Mouse (Mus musculus) small intestine, adult 2 months (tissue): ENCODE results near the gene Ep300. TPM values are rescaled to one million over a fixed set of nuclear protein-coding genes. Genes with fewer than 3 reads are reported as not detected.

ENCODE experiments used
- H3K27ac ChIP-seq: fragments of 200-500 bp; 2 replicates; pipeline ENCODE4 v1.5.1; 2012; ENCODE audit warnings: low read depth, low read length, control low read depth, inconsistent platforms; ENCODE audit not compliant: insufficient read depth
- H3K27me3 ChIP-seq: fragments of 200-500 bp; 2 replicates; pipeline ENCODE4 v1.6.1; 2012; ENCODE audit warnings: mild to moderate bottlenecking, moderate library complexity, low read length, inconsistent platforms; ENCODE audit not compliant: control insufficient read depth, insufficient read depth
- H3K36me3 ChIP-seq: fragments of 200-500 bp; 2 replicates; pipeline ENCODE4 v1.6.1; 2012; ENCODE audit warnings: mild to moderate bottlenecking, low read length, control low read depth, inconsistent platforms; ENCODE audit not compliant: control insufficient read depth, insufficient read depth
- H3K4me1 ChIP-seq: fragments of 200-500 bp; 2 replicates; pipeline ENCODE4 v1.6.1; 2012; ENCODE audit warnings: low read length, inconsistent platforms, mixed read lengths; ENCODE audit not compliant: control insufficient read depth, insufficient read depth, insufficient read length
- H3K4me3 ChIP-seq: fragments of 200-500 bp; 2 replicates; pipeline ENCODE4 v1.5.1; 2012; ENCODE audit warnings: low read depth, mild to moderate bottlenecking, control low read depth, inconsistent platforms, low read length, moderate library complexity
- CTCF ChIP-seq: fragments of 200-500 bp; IDR thresholded peaks from 2 replicates; pipeline ENCODE4 v1.5.1; 2012; ENCODE audit warnings: low read depth, mild to moderate bottlenecking, control low read depth, inconsistent platforms, low read length, moderate library complexity, mixed read lengths; ENCODE audit not compliant: insufficient replicate concordance, insufficient read length; ENCODE audit errors: extremely low read depth
- POLR2A ChIP-seq: fragments of 200-500 bp; IDR thresholded peaks from 2 replicates; pipeline ENCODE4 v1.6.1; 2012; ENCODE audit warnings: low read depth, mild to moderate bottlenecking, control low read depth, inconsistent platforms, low read length, moderate library complexity
- WGBS: fragments of 180-500 bp; shearing (Covaris S2); methylation state at CpG from one replicate; pipeline ENCODE4 v1.1.7; 2018; 5-methylcytosine and 5-hydroxymethylcytosine counted together
- polyA plus RNA-seq: library from polyadenylated mRNA; depleted of rRNA; stranded (reverse); fragments of >200 nt; gene quantifications from 2 replicates; pipeline ENCODE4 v1.2.3, GENCODE M21; 2012

Gene Ep300
- polyA plus RNA-seq, 1 experiment: 33.3 TPM

DNA sequence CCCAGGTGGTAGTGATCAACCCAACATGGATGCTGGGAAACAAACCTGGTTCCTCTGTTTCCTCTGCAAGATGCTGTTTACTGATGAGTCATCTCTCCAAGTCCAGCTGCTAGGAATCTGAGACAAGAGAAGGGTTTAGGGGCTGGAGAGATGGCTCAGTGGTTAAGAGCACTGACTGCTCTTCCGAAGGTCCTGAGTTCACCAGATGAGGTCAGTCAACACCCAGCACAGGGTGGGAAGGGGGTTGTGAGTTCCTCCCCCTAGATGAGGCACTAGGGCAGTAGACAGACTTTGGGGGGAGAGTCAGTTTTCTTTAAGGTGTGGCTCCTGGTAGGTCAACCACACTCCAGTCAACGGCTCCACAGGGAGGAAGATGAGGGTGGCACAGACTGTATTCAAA is 76.5 kb downstream of the Ep300 start:
- Histone ChIP-seq H3K4me1 (0 out of 2 replicates have a peak, but pooled peaks cover 2% of the 10 kb centered on the region), H3K27ac (no peak overlapping the region), H3K4me3 (no peak overlapping the region), H3K27me3 (no peaks in the 10 kb centered on the region), H3K36me3 (no peaks in the 10 kb centered on the region)
- TF ChIP-seq CTCF: no peak
- no peak for TF ChIP-seq POLR2A
- 78% methylated on average over 2 of the region's 2 CpGs for WGBS

GRCm38 (mm10) chr15:81663281-81663680 is 78.1 kb downstream of the Ep300 start:
- WGBS: 51% methylated on average over 10 of the region's 10 CpGs
- 0 out of 2 replicates have a peak, but pooled peaks cover 2% of the 10 kb centered on the region for H3K4me1 ChIP-seq
- H3K27me3 ChIP-seq: no peaks in the 10 kb centered on the region
- no peak for TF ChIP-seq CTCF
- no peak for TF ChIP-seq POLR2A
- H3K36me3 ChIP-seq: peaks cover 8% of the 10 kb centered on the region; the same call in 1 of the 2 replicates
- H3K27ac ChIP-seq: no peak overlapping the region
- peak overlapping the region; percentile 85 for H3K4me3 ChIP-seq

DNA sequence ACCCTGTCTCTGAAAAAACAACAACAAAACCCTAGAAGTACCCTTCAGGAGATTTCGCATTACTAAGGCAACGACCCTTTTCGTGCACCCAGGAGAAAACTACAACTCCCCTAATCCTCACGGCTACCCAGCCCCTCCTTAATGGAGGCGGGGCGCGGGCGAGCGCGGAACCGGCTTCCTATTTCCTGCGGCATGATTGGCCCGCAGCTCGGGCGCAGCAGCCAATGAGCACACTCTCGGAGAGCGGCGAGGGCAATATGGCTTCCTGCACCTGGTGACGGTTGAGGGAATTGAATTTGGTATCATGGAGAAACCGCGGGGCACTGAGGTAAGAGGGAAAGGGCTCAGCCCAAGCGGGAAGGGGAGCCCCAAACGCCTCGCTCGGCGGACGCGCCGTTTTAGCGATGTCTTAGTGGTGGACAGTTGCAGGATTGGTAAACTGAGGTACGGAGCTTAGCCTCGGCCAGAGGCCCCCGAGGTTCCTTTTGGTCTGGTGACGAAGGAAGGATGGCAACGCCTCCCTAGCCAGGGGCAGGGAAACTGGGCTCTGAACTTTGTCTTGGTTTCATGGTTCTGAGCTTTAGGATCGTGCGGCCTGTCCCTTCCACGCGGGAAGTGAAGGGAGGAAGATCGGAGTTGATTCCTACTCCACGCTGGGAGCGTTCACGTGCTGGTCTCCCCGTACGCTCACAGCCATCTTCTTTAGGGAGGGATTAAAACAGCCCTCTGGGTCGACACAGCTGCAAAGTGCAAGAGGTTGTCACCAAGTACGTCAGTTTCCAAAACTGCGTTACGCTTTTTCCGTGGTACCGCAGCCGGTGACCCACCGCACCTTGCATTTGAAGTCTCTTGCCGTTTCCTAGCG is 78.8 kb downstream of the Ep300 start, which contains the start of gene L3mbtl2:
Gene L3mbtl2, plus strand, starts transcription at position 193 of the 865 bp plus-strand sequence.
- TF ChIP-seq POLR2A (no peak), CTCF (no peak)
- H3K27ac ChIP-seq: peak within 1 kb of the TSS; percentile 8
- peak within 1 kb of the TSS; percentile 85 for H3K4me3 ChIP-seq

DNA sequence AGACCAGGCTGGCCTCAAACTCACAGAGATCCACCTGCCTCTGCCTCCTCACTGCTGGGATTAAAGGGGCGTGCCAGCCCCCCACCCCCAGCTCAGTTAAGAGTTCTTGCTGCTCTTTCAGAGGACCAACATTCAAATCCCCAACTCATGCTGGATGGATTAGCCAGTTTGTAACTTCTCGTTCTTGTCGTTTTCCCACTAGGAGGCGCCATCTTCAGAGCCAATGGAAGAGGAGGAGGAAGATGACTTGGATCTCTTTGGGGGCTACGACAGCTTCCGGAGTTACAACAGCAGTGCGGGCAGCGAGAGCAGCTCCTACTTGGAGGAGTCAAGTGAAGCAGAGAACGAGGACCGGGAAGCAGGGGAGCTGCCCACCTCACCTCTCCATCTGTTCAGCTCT is 81.8 kb downstream of the Ep300 start:
- TF ChIP-seq CTCF: no peak
- no peak for TF ChIP-seq POLR2A
- Histone ChIP-seq H3K27me3 (no peaks in the 10 kb centered on the region), H3K4me1 (0 out of 2 replicates have a peak, but pooled peaks cover 2% of the 10 kb centered on the region), H3K36me3 (peaks cover 19% of the 10 kb centered on the region), H3K27ac (no peak overlapping the region), H3K4me3 (no peak overlapping the region)
- WGBS: 90% methylated on average over 10 of the region's 10 CpGs

More for the DNA sequence above, 78.8 kb downstream of the Ep300 start, which contains the start of gene L3mbtl2:
- under 1% methylated on average over 55 of the region's 55 CpGs for WGBS
- H3K36me3 ChIP-seq: peaks cover 9% of the 10 kb centered on the region; the same call in 1 of the 2 replicates
- H3K4me1 ChIP-seq: 0 out of 2 replicates have a peak, but pooled peaks cover 2% of the 10 kb centered on the region
- H3K27me3 ChIP-seq: no peaks in the 10 kb centered on the region

DNA sequence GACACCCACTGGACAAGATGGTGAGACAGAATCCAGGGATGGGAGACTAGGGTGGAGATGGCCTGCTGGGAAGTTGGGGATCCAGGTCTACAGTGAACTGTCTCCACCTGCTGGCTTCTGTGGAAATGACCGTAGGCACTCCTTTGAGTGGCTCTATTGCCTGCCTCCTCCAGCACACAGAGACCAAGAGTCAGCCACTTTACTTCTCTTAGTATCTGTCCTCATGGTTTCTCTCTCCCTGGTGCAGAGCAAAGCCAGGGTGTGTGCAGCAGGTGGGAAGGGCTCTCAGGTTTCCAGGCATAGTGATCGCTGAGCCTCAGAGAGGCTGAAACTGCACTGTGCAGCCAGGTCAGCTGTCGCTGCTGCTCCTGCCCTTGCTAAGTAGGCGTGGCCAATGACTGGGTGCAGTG is 85.1 kb downstream of the Ep300 start:
- Histone ChIP-seq H3K4me3 (no peak overlapping the region), H3K27ac (no peak overlapping the region), H3K27me3 (no peaks in the 10 kb centered on the region), H3K36me3 (peaks cover 28% of the 10 kb centered on the region), H3K4me1 (no peaks in the 10 kb centered on the region)
- WGBS: 76% methylated on average over 4 of the region's 4 CpGs
- no peak for TF ChIP-seq POLR2A
- TF ChIP-seq CTCF: peak; percentile 57; the same call in 1 of the 2 replicates

DNA sequence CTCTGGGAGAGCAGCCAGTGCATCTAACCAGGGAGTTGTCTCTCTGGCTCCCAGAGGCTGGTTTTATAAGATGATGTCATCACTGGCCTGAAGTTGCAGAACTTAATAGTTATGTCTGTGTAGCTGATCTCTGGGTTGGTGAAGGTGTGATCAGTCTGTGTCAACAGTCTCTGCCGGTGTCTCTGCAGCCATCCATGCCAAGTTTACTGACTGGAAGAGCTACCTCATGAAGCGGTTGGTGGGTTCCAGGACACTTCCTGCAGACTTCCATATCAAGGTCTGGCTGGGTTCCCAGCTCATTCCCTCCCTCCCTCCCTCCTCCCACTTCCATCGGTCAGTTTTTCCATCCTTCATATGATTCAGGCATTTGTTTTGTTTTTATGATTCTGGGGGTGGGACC is 91.5 kb downstream of the Ep300 start:
- Histone ChIP-seq H3K4me3 (no peak overlapping the region), H3K4me1 (no peaks in the 10 kb centered on the region), H3K36me3 (peaks cover 22% of the 10 kb centered on the region), H3K27me3 (no peaks in the 10 kb centered on the region), H3K27ac (no peak overlapping the region)
- no peak for TF ChIP-seq CTCF
- 55% methylated on average over 3 of the region's 3 CpGs for WGBS

DNA sequence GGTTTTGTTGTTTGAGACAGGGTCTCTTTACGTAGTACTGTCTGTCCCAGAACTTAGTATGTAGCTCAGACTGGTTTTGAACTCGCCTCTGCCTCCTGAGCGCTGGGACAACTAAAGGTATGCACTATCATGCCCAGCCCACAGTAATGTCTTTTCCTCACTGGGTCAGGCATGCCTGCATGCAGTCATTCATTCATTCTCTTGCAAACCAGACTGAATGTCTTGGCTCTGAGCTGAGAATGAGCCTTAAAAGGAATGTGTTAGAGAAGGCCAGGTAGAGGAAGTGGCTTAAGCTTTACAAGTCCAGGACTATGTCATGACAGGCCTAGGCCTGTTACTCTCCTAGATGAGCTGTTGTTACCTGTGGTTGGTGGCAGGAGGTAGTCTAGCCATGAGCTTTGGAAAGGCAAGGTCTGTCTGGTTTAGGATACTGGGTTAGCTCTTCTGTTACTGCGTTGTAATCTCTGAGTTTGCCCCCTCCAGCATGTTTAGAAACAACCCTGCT is 95.2 kb downstream of the Ep300 start:
- Histone ChIP-seq H3K4me1 (no peaks in the 10 kb centered on the region), H3K27ac (no peak overlapping the region), H3K36me3 (peaks cover 41% of the 10 kb centered on the region), H3K27me3 (no peaks in the 10 kb centered on the region), H3K4me3 (no peak overlapping the region)
- WGBS: 96% methylated on average over 4 of the region's 4 CpGs
- TF ChIP-seq CTCF: no peak
- no peak for TF ChIP-seq POLR2A
